Mouse (Mus musculus): ENCODE results near the gene Antxr2. TPM values are rescaled to one million over a fixed set of nuclear protein-coding genes. Genes with fewer than 3 reads are reported as not detected.

Gene Antxr2
- total and polyA plus RNA-seq, 2 experiments from 2014 or later = 1.9 to 5.1 TPM

DNA sequence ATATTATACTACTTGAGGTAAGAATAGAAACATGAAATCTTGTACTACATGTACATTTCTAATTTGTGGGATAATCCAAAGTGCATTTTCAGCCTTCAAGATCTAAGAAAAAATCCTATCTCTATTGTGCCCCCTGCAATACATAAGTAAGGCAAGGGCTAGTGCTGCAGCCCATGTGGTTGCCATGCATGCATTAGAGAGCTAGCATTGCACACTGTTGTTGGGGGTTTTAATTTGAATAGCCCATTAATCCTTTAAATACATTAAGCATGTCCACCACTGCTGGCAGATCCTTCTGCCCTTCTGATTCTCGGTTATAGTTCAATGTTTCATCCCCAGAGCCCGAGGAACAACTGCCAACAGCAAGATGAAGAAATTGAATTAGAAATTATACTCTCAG, 116.0 kb downstream of the Antxr2 start:
- Histone ChIP-seq H3K4me2 (ENCODE audit: low read depth) (no peak overlapping the region), H3K9ac (no peak overlapping the region), H3K9me3 (ENCODE audit: low read length) (no peaks in the 10 kb centered on the region), H3K4me1 (ENCODE audit: insufficient read depth) (no peaks in the 10 kb centered on the region), H3K27ac (ENCODE audit: low read depth, low read length) (no peak overlapping the region), H3K27me3 (ENCODE audit: insufficient read depth, low read length) (no peaks in the 10 kb centered on the region), H3K4me3 (ENCODE audit: low read depth, low read length) (no peak overlapping the region), H3K36me3 (ENCODE audit: insufficient read depth) (no peaks in the 10 kb centered on the region)
- TF ChIP-seq CTCF (IDR thresholded peaks at IDR 0.05; ENCODE audit: low read depth) = no peak
- no peak for ATAC-seq
- no peak for DNase-seq
- WGBS = 69% methylated on average over 2 of the region's 2 CpGs

DNA sequence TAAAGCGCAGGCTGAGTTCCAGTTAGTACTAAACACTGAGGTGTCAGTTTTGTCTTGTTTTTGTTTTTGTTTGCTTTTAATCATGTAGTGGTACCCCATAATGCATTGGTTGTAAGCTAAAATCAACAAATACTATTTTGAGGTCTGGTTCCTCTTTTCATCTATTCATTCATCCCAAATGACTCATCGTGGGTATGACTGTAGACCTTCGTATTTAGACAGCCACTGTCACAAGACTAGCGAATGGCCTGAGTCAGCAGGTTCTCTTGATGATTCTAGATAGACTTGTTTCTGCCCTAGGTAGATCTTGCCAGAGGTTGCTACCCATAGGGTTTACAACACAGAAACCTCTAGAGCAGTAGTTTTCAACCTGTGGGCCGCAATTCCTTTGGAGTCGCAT, 116.9 kb downstream of the Antxr2 start:
- no peak for TF ChIP-seq CTCF (IDR thresholded peaks at IDR 0.05; ENCODE audit: low read depth)
- Histone ChIP-seq H3K4me2 (ENCODE audit: low read depth) (no peak overlapping the region), H3K9me3 (ENCODE audit: low read length) (no peaks in the 10 kb centered on the region), H3K27me3 (ENCODE audit: insufficient read depth, low read length) (no peaks in the 10 kb centered on the region), H3K36me3 (ENCODE audit: insufficient read depth) (no peaks in the 10 kb centered on the region), H3K27ac (ENCODE audit: low read depth, low read length) (no peak overlapping the region), H3K9ac (no peak overlapping the region), H3K4me3 (ENCODE audit: low read depth, low read length) (no peak overlapping the region), H3K4me1 (ENCODE audit: insufficient read depth) (no peaks in the 10 kb centered on the region)
- DNase-seq (no peak), ATAC-seq (no peak)
- 96% methylated on average over 6 of the region's 6 CpGs for WGBS

DNA sequence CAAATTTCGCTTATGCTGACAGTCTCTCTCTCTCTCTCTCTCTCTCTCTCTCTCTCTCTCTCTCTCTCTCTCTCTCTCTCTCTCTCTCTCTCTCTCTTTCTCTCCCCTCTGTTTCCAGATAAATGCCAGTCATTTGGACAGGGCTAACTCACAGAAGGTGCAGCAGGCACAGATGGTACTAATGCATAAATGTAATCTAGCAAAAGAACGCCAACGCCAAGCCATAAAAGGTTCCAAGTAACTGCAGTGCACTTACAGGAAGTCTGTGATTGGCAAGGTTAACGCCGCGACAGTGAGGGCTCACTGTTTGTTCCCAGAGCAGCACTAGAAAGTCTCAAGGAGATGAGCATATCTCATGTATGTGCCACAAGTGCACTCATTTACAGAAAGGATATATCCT, 123.4 kb downstream of the Antxr2 start:
- peak; percentile 50 for ATAC-seq
- no peak overlapping the region for H3K4me3 ChIP-seq (ENCODE audit: low read depth, low read length)
- peak; percentile 70 for DNase-seq
- H3K36me3 ChIP-seq (ENCODE audit: insufficient read depth) = no peaks in the 10 kb centered on the region
- H3K9me3 ChIP-seq (ENCODE audit: low read length) = no peaks in the 10 kb centered on the region
- H3K27ac ChIP-seq (ENCODE audit: low read depth, low read length) = no peak overlapping the region
- H3K9ac ChIP-seq = no peak overlapping the region
- H3K4me1 ChIP-seq (ENCODE audit: insufficient read depth) = no peaks in the 10 kb centered on the region
- H3K4me2 ChIP-seq (ENCODE audit: low read depth) = no peak overlapping the region
- H3K27me3 ChIP-seq (ENCODE audit: insufficient read depth, low read length) = no peaks in the 10 kb centered on the region
- 49% methylated on average over 6 of the region's 6 CpGs for WGBS
- TF ChIP-seq CTCF (IDR thresholded peaks at IDR 0.05; ENCODE audit: low read depth) = no peak

DNA sequence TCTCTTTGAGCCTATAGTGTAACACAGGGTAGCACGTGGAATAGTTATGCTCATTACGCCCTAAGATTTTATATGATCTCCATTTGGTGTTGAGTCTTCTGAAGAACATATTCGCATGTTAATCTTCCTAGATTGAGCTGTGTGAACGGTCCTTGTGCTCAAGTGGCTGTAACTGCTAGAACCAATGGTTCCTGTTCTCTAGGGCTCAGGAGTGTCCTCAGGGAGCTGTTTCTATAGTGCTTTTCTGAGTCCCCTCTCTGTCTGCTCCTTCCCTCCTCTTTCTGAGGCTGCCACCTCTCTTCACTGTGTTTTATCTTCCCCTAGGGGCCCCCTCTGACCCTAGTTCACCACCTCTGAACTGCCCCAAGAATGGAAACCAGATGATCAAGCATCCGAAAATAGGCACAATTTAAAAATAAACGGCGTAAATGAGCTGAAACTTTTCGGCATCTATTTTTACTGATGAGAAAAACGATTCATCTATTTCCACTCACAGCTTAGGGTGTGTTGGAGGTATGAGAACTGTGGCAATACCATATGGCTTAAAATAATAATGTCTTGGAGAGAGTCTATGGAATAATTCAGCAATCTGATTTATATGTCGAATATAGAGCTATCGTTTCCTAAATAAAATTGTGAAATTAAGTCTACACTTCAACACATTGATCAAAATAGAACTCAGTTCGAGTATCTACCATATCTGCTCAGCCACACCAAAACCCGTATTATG, 124.1 kb downstream of the Antxr2 start:
- Histone ChIP-seq H3K36me3 (ENCODE audit: insufficient read depth) (no peaks in the 10 kb centered on the region), H3K4me1 (ENCODE audit: insufficient read depth) (no peaks in the 10 kb centered on the region), H3K9me3 (ENCODE audit: low read length) (no peaks in the 10 kb centered on the region), H3K4me3 (ENCODE audit: low read depth, low read length) (no peak overlapping the region), H3K27ac (ENCODE audit: low read depth, low read length) (no peak overlapping the region), H3K4me2 (ENCODE audit: low read depth) (no peak overlapping the region), H3K27me3 (ENCODE audit: insufficient read depth, low read length) (no peaks in the 10 kb centered on the region), H3K9ac (no peak overlapping the region)
- DNase-seq = no peak
- WGBS = 66% methylated on average over 13 of the region's 13 CpGs
- ATAC-seq = no peak
- no peak for TF ChIP-seq CTCF (IDR thresholded peaks at IDR 0.05; ENCODE audit: low read depth)

- Histone ChIP-seq H3K9ac (no peak overlapping the region), H3K36me3 (ENCODE audit: insufficient read depth) (no peaks in the 10 kb centered on the region), H3K27me3 (ENCODE audit: insufficient read depth, low read length) (no peaks in the 10 kb centered on the region), H3K9me3 (ENCODE audit: low read length) (no peaks in the 10 kb centered on the region), H3K4me1 (ENCODE audit: insufficient read depth) (no peaks in the 10 kb centered on the region), H3K27ac (ENCODE audit: low read depth, low read length) (no peak overlapping the region), H3K4me3 (ENCODE audit: low read depth, low read length) (no peak overlapping the region), H3K4me2 (ENCODE audit: low read depth) (no peak overlapping the region)
- DNase-seq = no peak
- 50% methylated on average over 3 of the region's 3 CpGs for WGBS
- TF ChIP-seq CTCF (IDR thresholded peaks at IDR 0.05; ENCODE audit: low read depth) = no peak
- no peak for ATAC-seq
Observed at GRCm38 (mm10) chr5:97905856-97906255, 125.0 kb downstream of the Antxr2 start.

DNA sequence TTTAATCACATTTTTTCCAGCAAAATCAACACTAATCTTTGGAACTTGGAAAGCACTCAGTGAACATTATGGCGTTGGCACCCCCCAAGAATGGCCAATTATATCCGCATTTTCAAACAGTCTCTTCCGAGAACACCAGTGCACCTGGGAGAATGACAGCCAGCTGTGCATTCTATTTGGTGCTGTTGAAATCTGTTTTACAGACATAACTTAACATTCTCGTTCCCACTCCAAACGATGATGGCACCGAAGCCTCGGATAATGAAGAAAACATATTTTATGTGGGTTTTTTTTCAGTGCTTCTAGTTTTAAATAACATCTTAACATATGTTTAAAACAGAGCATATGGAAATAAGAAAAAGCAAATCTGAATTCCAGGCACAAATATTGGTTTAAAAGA, 129.7 kb downstream of the Antxr2 start:
- Histone ChIP-seq H3K4me3 (ENCODE audit: low read depth, low read length) (no peak overlapping the region), H3K4me1 (ENCODE audit: insufficient read depth) (no peaks in the 10 kb centered on the region), H3K4me2 (ENCODE audit: low read depth) (no peak overlapping the region), H3K9ac (no peak overlapping the region), H3K27ac (ENCODE audit: low read depth, low read length) (no peak overlapping the region), H3K27me3 (ENCODE audit: insufficient read depth, low read length) (no peaks in the 10 kb centered on the region), H3K36me3 (ENCODE audit: insufficient read depth) (no peaks in the 10 kb centered on the region), H3K9me3 (ENCODE audit: low read length) (no peaks in the 10 kb centered on the region)
- no peak for TF ChIP-seq CTCF (IDR thresholded peaks at IDR 0.05; ENCODE audit: low read depth)
- DNase-seq = peak; percentile 22
- 53% methylated on average over 7 of the region's 7 CpGs for WGBS
- no peak for ATAC-seq

DNA sequence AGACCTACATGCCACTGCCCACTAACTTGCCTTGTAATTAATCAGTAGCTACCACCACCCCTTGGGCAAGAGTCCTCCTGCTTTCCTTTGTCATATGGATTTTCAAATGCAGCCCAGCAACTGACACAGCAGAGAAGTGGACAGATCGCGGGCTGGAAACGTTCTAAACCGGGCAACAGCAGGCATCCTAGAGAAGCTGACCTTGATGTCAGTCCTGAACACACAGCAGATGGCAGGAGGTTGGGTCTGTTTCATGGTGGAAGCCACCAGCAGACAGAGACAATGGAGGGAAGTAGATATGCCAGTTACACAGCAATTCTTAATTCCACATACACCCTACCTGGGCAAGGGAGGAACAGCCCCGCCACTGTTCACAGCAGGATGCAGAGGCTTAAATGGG, 131.5 kb downstream of the Antxr2 start:
- Histone ChIP-seq H3K4me1 (ENCODE audit: insufficient read depth) (no peaks in the 10 kb centered on the region), H3K36me3 (ENCODE audit: insufficient read depth) (no peaks in the 10 kb centered on the region), H3K4me2 (ENCODE audit: low read depth) (no peak overlapping the region), H3K27ac (ENCODE audit: low read depth, low read length) (no peak overlapping the region), H3K27me3 (ENCODE audit: insufficient read depth, low read length) (no peaks in the 10 kb centered on the region), H3K9ac (no peak overlapping the region), H3K9me3 (ENCODE audit: low read length) (no peaks in the 10 kb centered on the region), H3K4me3 (ENCODE audit: low read depth, low read length) (no peak overlapping the region)
- no peak for DNase-seq
- 81% methylated on average over 5 of the region's 5 CpGs for WGBS
- ATAC-seq = no peak
- no peak for TF ChIP-seq CTCF (IDR thresholded peaks at IDR 0.05; ENCODE audit: low read depth)

Data from forebrain, postnatal 0 days (tissue).